Mouse (Mus musculus): Measurements from ENCODE around the gene Ilf2. TPM values are rescaled to one million over a fixed set of nuclear protein-coding genes. Genes with fewer than 3 reads are reported as not detected.

Gene Ilf2
- polyA plus RNA-seq, 1 experiment from 2014 or later = 183 TPM

DNA sequence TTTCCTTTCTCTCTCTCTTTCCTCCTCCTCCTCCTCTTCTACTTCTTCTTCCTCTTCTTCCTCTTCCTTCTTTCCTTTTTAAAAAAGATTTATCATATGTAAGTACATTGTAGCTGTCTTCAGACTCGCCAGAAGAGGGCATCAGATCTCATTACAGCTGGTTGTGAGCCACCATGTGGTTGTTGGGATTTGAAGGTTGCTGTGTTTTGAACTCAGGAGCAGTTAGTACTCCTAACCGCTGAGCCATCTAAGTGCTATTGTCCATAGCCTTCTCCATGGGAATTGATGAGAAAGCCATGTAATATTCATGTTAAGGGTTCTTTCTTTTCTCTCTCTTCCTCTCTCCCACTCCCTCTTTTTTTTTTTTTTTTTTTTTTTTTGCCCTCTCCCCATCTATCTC is 15.4 kb downstream of the Ilf2 start:
- H3K4me2 ChIP-seq (replicated peaks) = no peak overlapping the region
- no peak overlapping the region for H3K9ac ChIP-seq
- WGBS = 38% methylated on average over 2 of the region's 2 CpGs
- peaks cover 10% of the 10 kb centered on the region; the same call in 1 of the 2 replicates for H3K4me1 ChIP-seq
- H3K36me3 ChIP-seq = peaks cover 40% of the 10 kb centered on the region
- no peak for ATAC-seq (ENCODE audit: insufficient number of reproducible peaks, low FRiP score, low TSS enrichment, low read depth)
- no peaks in the 10 kb centered on the region for H3K9me3 ChIP-seq (replicated peaks)
- no peaks in the 10 kb centered on the region for H3K27me3 ChIP-seq
- H3K27ac ChIP-seq (replicated peaks) = no peak overlapping the region
- no peak overlapping the region for H3K4me3 ChIP-seq (replicated peaks)

- WGBS = 62% methylated on average over 4 of the region's 4 CpGs
- no peak overlapping the region for H3K4me2 ChIP-seq (replicated peaks)
- no peaks in the 10 kb centered on the region for H3K27me3 ChIP-seq
- H3K36me3 ChIP-seq = peaks cover 43% of the 10 kb centered on the region
- no peak for ATAC-seq (ENCODE audit: insufficient number of reproducible peaks, low FRiP score, low TSS enrichment, low read depth)
- H3K4me3 ChIP-seq (replicated peaks) = no peak overlapping the region
- H3K9me3 ChIP-seq (replicated peaks) = no peaks in the 10 kb centered on the region
- peaks cover 10% of the 10 kb centered on the region; the same call in 1 of the 2 replicates for H3K4me1 ChIP-seq
- no peak overlapping the region for H3K9ac ChIP-seq
- H3K27ac ChIP-seq (replicated peaks) = no peak overlapping the region
Measured at GRCm38 (mm10) chr3:90493831-90494540, 18.1 kb downstream of the Ilf2 start.

DNA sequence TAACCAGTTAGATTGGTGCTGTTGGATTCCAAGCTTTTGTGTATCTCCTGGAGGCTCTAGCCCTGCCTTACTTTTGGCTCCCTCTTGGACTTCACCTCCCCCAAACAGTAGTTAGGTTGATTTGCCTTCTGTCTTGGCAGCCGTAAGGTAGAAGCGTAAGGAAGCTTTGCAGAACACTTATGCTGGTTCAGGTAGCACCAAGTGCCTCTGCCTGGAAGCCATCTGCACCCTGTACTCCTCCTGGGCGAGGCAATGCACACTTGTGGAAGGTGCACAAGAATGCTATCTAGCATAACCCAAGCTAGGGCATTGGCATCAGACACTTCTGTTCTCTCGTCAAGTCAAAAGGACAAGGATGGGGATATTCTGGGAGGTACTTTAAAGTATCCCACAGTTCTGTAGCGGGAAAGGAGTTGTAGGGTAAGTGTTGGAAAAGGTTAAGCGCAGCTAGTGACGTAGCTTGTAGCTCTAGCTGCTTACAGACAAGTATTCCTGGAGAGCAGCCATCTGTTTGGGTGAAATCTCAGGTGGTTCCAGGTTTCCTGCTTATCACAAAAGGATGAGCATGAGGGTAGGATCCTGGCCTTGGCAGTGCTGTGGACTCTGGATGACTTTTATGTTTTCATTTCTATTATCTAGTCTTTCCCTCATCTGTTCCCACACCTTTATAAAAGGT is 20.1 kb downstream of the Ilf2 start:
- H3K36me3 ChIP-seq = peaks cover 51% of the 10 kb centered on the region
- no peak for ATAC-seq (ENCODE audit: insufficient number of reproducible peaks, low FRiP score, low TSS enrichment, low read depth)
- 86% methylated on average over 7 of the region's 7 CpGs for WGBS

GRCm38 (mm10) chr3:90497597-90497996 is 21.7 kb downstream of the Ilf2 start:
- H3K27ac ChIP-seq (replicated peaks) = no peak overlapping the region
- H3K27me3 ChIP-seq = no peaks in the 10 kb centered on the region
- H3K9ac ChIP-seq = no peak overlapping the region
- no peak overlapping the region for H3K4me3 ChIP-seq (replicated peaks)
- peaks cover 67% of the 10 kb centered on the region for H3K36me3 ChIP-seq
- ATAC-seq (ENCODE audit: insufficient number of reproducible peaks, low FRiP score, low TSS enrichment, low read depth) = no peak
- no peaks in the 10 kb centered on the region for H3K4me1 ChIP-seq
- no peaks in the 10 kb centered on the region for H3K9me3 ChIP-seq (replicated peaks)
- H3K4me2 ChIP-seq (replicated peaks) = no peak overlapping the region

More for the DNA sequence above, 20.1 kb downstream of the Ilf2 start:
- Histone ChIP-seq H3K9ac (no peak overlapping the region), H3K4me2 (replicated peaks) (no peak overlapping the region), H3K9me3 (replicated peaks) (no peaks in the 10 kb centered on the region), H3K27ac (replicated peaks) (no peak overlapping the region), H3K27me3 (no peaks in the 10 kb centered on the region), H3K4me3 (replicated peaks) (no peak overlapping the region), H3K4me1 (no peaks in the 10 kb centered on the region)

DNA sequence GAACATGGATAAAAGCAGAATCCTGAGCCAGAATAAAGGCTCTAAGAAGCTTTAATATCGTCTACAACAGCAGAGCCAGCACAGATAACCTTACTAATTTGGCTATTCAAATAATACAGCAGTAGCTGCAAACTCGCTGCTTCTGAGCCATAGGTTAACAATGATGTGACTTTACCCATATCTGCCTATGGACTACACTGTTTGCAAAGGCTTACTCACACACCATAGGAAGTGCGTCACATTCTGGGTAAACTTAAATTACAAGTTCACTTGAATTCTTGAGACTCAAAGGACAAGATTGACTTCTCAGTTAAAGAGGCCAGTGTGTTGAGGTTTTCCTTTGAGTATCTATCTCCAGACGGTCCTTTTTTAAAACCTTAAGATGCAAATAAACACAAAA is 27.5 kb downstream of the Ilf2 start:
- ATAC-seq (ENCODE audit: insufficient number of reproducible peaks, low FRiP score, low TSS enrichment, low read depth) = no peak
- Histone ChIP-seq H3K4me3 (replicated peaks) (no peak overlapping the region), H3K27me3 (no peaks in the 10 kb centered on the region), H3K27ac (replicated peaks) (no peak overlapping the region), H3K4me2 (replicated peaks) (no peak overlapping the region), H3K9me3 (replicated peaks) (no peaks in the 10 kb centered on the region), H3K9ac (no peak overlapping the region), H3K36me3 (peaks cover 80% of the 10 kb centered on the region), H3K4me1 (peaks cover 11% of the 10 kb centered on the region)
- WGBS = 82% methylated on average over 4 of the region's 4 CpGs

- Histone ChIP-seq H3K4me2 (replicated peaks) (no peak overlapping the region), H3K36me3 (peaks cover 64% of the 10 kb centered on the region), H3K4me1 (peaks cover 11% of the 10 kb centered on the region), H3K9me3 (replicated peaks) (no peaks in the 10 kb centered on the region), H3K4me3 (replicated peaks) (no peak overlapping the region), H3K27ac (replicated peaks) (no peak overlapping the region), H3K9ac (no peak overlapping the region), H3K27me3 (no peaks in the 10 kb centered on the region)
- WGBS = 88% methylated on average over 5 of the region's 5 CpGs
- no peak for ATAC-seq (ENCODE audit: insufficient number of reproducible peaks, low FRiP score, low TSS enrichment, low read depth)
Measured at GRCm38 (mm10) chr3:90505216-90505615, 29.3 kb downstream of the Ilf2 start.

GRCm38 (mm10) chr3:90506362-90506761 is 30.4 kb downstream of the Ilf2 start:
- H3K36me3 ChIP-seq = peaks cover 56% of the 10 kb centered on the region
- no peak overlapping the region for H3K4me3 ChIP-seq (replicated peaks)
- no peak overlapping the region for H3K4me2 ChIP-seq (replicated peaks)
- no peaks in the 10 kb centered on the region for H3K27me3 ChIP-seq
- no peak for ATAC-seq (ENCODE audit: insufficient number of reproducible peaks, low FRiP score, low TSS enrichment, low read depth)
- H3K27ac ChIP-seq (replicated peaks) = no peak overlapping the region
- H3K9me3 ChIP-seq (replicated peaks) = no peaks in the 10 kb centered on the region
- no peak overlapping the region for H3K9ac ChIP-seq
- H3K4me1 ChIP-seq = peaks cover 11% of the 10 kb centered on the region
- WGBS = 75% methylated on average over 3 of the region's 3 CpGs

- peaks cover 13% of the 10 kb centered on the region for H3K4me1 ChIP-seq
- H3K27ac ChIP-seq (replicated peaks) = peak overlapping the region; percentile 94
- no peaks in the 10 kb centered on the region for H3K9me3 ChIP-seq (replicated peaks)
- no peaks in the 10 kb centered on the region for H3K27me3 ChIP-seq
- 1% methylated on average over 20 of the region's 20 CpGs for WGBS
- H3K4me3 ChIP-seq (replicated peaks) = peak overlapping the region; percentile 98
- no peak for ATAC-seq (ENCODE audit: insufficient number of reproducible peaks, low FRiP score, low TSS enrichment, low read depth)
- peak overlapping the region; percentile 95 for H3K9ac ChIP-seq
- H3K4me2 ChIP-seq (replicated peaks) = peak overlapping the region; percentile 59
- H3K36me3 ChIP-seq = peaks cover 36% of the 10 kb centered on the region
Measured at GRCm38 (mm10) chr3:90508287-90508949, 32.5 kb downstream of the Ilf2 start.

GRCm38 (mm10) chr3:90508950-90509746 is 33.2 kb downstream of the Ilf2 start, which contains the start of gene Chtop:
Chtop (minus strand) TSS chr3:90509498.
- Histone ChIP-seq H3K9ac (peak within 1 kb of the TSS; percentile 95), H3K4me3 (replicated peaks) (peak within 1 kb of the TSS; percentile 98), H3K9me3 (replicated peaks) (no peaks in the 10 kb centered on the region), H3K4me2 (replicated peaks) (peak within 1 kb of the TSS; percentile 59), H3K4me1 (peaks cover 20% of the 10 kb centered on the region), H3K27ac (replicated peaks) (peak within 1 kb of the TSS; percentile 94), H3K27me3 (no peaks in the 10 kb centered on the region), H3K36me3 (peaks cover 30% of the 10 kb centered on the region)
- under 1% methylated on average over 65 of the region's 66 CpGs for WGBS
- peak; percentile 92 for ATAC-seq (ENCODE audit: insufficient number of reproducible peaks, low FRiP score, low TSS enrichment, low read depth)

DNA sequence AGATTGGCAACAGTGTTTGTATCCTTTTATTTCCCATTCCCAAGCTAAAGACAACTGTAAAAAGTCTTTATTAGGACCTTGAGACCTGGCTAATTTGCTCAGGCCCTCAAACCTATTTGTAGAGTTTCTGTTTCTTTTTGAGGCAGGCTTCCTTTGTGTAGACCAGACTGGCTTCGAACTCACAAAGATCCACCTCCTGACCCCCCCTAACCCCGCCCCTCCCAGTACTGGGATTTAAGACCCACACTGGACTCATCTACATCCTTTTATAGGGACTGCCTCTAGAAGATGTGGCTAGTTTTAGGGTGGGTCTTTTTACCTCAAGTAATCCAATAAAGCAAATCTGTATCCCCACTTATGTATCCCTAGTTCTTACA is 33.8 kb downstream of the Ilf2 start:
- H3K4me3 ChIP-seq (replicated peaks) = peak overlapping the region; percentile 98
- H3K9ac ChIP-seq = no peak overlapping the region
- H3K4me2 ChIP-seq (replicated peaks) = peak overlapping the region; percentile 49
- H3K9me3 ChIP-seq (replicated peaks) = no peaks in the 10 kb centered on the region
- ATAC-seq (ENCODE audit: insufficient number of reproducible peaks, low FRiP score, low TSS enrichment, low read depth) = no peak
- H3K36me3 ChIP-seq = peaks cover 25% of the 10 kb centered on the region
- peaks cover 26% of the 10 kb centered on the region for H3K4me1 ChIP-seq
- peak overlapping the region; percentile 94 for H3K27ac ChIP-seq (replicated peaks)
- no peaks in the 10 kb centered on the region for H3K27me3 ChIP-seq
- WGBS = 27% methylated on average over 2 of the region's 2 CpGs

GRCm38 (mm10) chr3:90512276-90512675 is 36.4 kb downstream of the Ilf2 start:
- peaks cover 6% of the 10 kb centered on the region; the same call in 1 of the 2 replicates for H3K36me3 ChIP-seq
- 84% methylated on average over 5 of the region's 5 CpGs for WGBS
- no peak for ATAC-seq (ENCODE audit: insufficient number of reproducible peaks, low FRiP score, low TSS enrichment, low read depth)

More at GRCm38 (mm10) chr3:90512276-90512675, 36.4 kb downstream of the Ilf2 start:
- H3K9ac ChIP-seq = no peak overlapping the region
- no peak overlapping the region for H3K27ac ChIP-seq (replicated peaks)
- no peak overlapping the region for H3K4me2 ChIP-seq (replicated peaks)
- peaks cover 35% of the 10 kb centered on the region for H3K4me1 ChIP-seq
- no peaks in the 10 kb centered on the region for H3K27me3 ChIP-seq
- no peaks in the 10 kb centered on the region for H3K9me3 ChIP-seq (replicated peaks)
- no peak overlapping the region for H3K4me3 ChIP-seq (replicated peaks)
